Mouse (Mus musculus): ENCODE results near the gene Tmem150b.

Tmem150b gene

GRCm38 (mm10) chr7:4659911-4660443 lies 65.1 kb downstream of the Tmem150b start:
- no peak for DNase-seq

- DNase-seq, result peak; percentile 96 to 97
Observed at GRCm38 (mm10) chr7:4658912-4659551, 66.0 kb downstream of the Tmem150b start, which contains the start of gene Ppp6r1. TSS of gene Ppp6r1 (minus strand) at chr7:4659019.

DNA sequence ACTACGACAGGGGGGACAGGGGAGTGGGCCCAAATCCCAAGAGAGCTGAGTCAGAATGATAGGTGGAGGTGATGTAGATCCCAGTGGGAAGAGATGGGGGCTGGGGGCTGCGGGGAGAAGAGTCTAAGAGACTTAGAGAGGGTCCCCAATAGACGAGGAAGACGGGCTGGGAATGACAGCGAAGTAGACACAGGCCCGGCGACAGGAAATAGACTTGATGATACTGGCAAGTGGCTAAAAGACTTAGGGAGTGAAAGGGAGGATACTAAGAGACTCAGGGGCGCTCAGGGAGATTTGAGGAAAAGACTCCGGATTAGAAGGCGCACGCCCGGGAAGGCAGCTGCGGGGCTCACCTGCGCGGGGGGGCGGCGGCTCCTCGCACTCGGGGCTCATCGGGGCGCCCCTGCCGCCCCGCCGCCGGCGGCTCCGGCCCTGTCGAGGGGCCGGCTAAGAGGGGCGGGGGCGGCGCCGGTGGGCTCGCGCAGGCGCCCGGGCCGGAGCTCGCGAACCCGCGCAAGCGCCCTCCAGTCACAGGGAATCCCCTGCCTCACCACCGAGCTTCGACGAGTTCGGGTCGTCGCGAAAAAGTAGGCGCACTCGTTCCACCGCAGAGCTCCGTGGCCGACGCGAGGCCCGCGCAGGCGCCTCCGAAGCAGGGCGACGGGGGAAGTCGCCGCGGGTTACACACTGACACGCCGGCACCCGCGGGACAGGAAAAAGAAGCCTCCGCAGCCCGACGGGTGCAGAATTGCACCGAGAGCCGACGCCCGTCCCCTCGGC lies 66.7 kb downstream of the Tmem150b start:
- peak in 1 of 2 experiments; percentile 54 for DNase-seq

DNA sequence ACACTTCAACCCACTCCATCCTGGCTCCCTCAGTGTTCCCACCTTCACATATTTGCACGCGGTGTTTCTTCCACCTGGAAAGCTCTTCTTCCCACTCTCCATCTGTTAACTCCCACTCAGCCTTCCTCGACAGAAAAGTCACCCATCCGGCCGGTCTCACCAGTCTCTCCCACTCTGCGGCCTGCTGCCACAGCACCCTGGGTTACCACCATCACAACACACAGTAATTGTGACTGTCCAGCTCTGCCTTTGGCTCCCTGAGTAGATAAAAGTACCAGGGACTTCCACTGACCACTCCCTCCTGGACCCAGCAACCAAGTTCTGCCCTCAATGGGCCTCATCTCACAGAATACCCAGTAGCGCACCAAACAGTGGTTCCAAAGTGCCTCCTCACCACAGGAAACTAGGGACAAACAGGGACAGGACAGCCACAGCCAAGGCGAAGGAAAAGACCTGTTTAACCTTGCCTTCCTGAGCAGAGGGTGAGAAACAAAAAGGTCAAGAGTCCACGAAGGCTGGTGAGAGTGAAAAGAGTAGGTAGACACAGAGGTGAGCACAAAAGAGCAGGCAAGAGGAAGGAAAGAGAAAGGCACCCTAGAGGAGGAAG lies 67.4 kb downstream of the Tmem150b start:
- no peak for DNase-seq
